Mouse (Mus musculus) forebrain, embryonic 14.5 days (tissue): ENCODE results near the gene Ereg. TPM values are rescaled to one million over a fixed set of nuclear protein-coding genes. Genes with fewer than 3 reads are reported as not detected.

Experiments used
- ATAC-seq: fragments of 200-750 bp; cut with Nextera tagmentation; 2 replicates; pipeline ENCODE4 v1.8.0; 2017; ENCODE audit warnings: mild to moderate bottlenecking, moderate library complexity
- DNase-seq: peaks from one replicate; pipeline ENCODE4 v3.0.0-alpha.2; 2015; ENCODE audit warnings: low spot score
- H3K27ac ChIP-seq: fragments of 300-500 bp; sonication (generic); 2 replicates; pipeline ENCODE4 v1.5.1; 2014; ENCODE audit warnings: low read depth, mild to moderate bottlenecking, control low read depth, low read length, moderate library complexity
- H3K27me3 ChIP-seq: fragments of 300-500 bp; sonication (generic); replicated peaks from 2 replicates; pipeline ENCODE4 v1.6.1; 2014; ENCODE audit warnings: low read length, control low read depth, mixed read lengths; ENCODE audit not compliant: control insufficient read depth, insufficient read depth
- H3K36me3 ChIP-seq: fragments of 300-500 bp; sonication (generic); 2 replicates; pipeline ENCODE4 v1.6.1; 2014; ENCODE audit warnings: low read length, control low read depth; ENCODE audit not compliant: control insufficient read depth, insufficient read depth
- H3K4me1 ChIP-seq: fragments of 300-500 bp; sonication (generic); 2 replicates; pipeline ENCODE4 v1.6.1; 2014; ENCODE audit warnings: antibody characterized with exemption, low read length, control low read depth; ENCODE audit not compliant: control insufficient read depth, insufficient read depth
- H3K4me2 ChIP-seq: fragments of 300-500 bp; sonication (generic); 2 replicates; pipeline ENCODE4 v1.6.1; 2014; ENCODE audit warnings: mild to moderate bottlenecking, control low read depth, low read length
- H3K4me3 ChIP-seq: fragments of 300-500 bp; sonication (generic); 2 replicates; pipeline ENCODE4 v1.5.1; 2014; ENCODE audit warnings: low read depth, low read length, control low read depth
- H3K9ac ChIP-seq: fragments of 300-500 bp; sonication (generic); 2 replicates; pipeline ENCODE4 v1.6.1; 2014; ENCODE audit warnings: mild to moderate bottlenecking, low read length, control low read depth, moderate library complexity
- H3K9me3 ChIP-seq: fragments of 300-500 bp; sonication (generic); replicated peaks from 2 replicates; pipeline ENCODE4 v1.6.1; 2016; ENCODE audit warnings: low read length, control low read depth, mixed read lengths; ENCODE audit not compliant: control insufficient read depth
- WGBS: fragments of 180-500 bp; shearing (Covaris S2); extraction: QIAGEN DNeasy Blood & Tissue Kit; methylation state at CpG from one replicate; pipeline ENCODE4 v1.1.7; 2014; 5-methylcytosine and 5-hydroxymethylcytosine counted together
- polyA plus RNA-seq: library from polyadenylated mRNA; unstranded; fragments of >200 nt; fragmentation: Nextera tagmentation; extraction: Ambion mirVana; gene quantifications from 2 replicates; pipeline ENCODE4 v1.2.1, GENCODE M21; 2014

Gene Ereg
- polyA plus RNA-seq, 1 experiment from 2014 or later = not detected

- H3K9me3 ChIP-seq = no peaks in the 10 kb centered on the region
- 83% methylated on average over 6 of the region's 6 CpGs for WGBS
- no peaks in the 10 kb centered on the region for H3K36me3 ChIP-seq
- no peaks in the 10 kb centered on the region for H3K4me1 ChIP-seq
- H3K4me2 ChIP-seq = no peak overlapping the region
- H3K9ac ChIP-seq = no peak overlapping the region
- ATAC-seq = no peak
- no peaks in the 10 kb centered on the region for H3K27me3 ChIP-seq
- no peak overlapping the region for H3K4me3 ChIP-seq
- no peak for DNase-seq
- no peak overlapping the region for H3K27ac ChIP-seq
Observed at GRCm38 (mm10) chr5:91047987-91048386, 26.4 kb upstream of the Ereg start.

DNA sequence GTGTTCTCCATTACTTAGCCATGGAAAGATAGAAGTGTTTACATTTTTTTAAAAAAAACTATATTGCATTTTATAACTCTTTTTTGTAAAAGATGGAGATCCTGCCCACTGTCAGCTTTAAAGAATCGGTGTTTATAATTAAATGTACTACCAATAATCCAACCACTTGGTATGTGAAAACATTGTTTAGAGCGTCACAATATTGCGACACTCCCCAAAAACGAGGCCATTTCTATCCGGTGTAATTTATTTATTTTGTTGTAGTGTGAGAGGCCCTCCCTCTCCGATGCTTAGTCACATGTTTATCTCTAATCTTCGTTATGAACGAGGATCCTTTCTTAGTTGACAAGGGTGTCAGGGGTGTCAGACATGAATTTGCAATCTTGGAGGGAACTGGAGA lies 26.0 kb upstream of the Ereg start:
- H3K9me3 ChIP-seq = no peaks in the 10 kb centered on the region
- H3K4me1 ChIP-seq = no peaks in the 10 kb centered on the region
- H3K36me3 ChIP-seq = no peaks in the 10 kb centered on the region
- ATAC-seq (no peak), DNase-seq (no peak)
- H3K9ac ChIP-seq = no peak overlapping the region
- 78% methylated on average over 8 of the region's 8 CpGs for WGBS
- H3K4me2 ChIP-seq = no peak overlapping the region
- no peaks in the 10 kb centered on the region for H3K27me3 ChIP-seq
- no peak overlapping the region for H3K27ac ChIP-seq
- no peak overlapping the region for H3K4me3 ChIP-seq

DNA sequence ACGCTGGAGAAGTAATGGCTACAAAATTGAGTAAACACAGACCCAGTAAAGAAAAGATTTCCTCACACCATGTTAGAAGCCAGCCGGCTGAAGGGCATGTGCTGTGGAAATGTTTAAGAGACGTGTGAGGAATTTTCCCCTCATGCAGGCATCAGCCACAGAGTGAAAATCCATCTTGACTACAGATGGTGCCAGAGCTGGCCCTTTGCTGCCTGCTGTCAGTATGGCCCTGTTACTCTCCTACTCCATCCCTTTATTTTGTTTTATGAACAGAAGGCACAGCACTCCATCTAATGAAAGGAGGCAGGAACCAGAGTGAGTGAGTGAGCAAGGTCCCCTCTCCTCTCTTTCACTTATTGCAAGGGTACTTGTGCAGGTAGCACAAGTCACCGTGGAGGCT lies 2.1 kb upstream of the Ereg start:
- H3K9me3 ChIP-seq = no peaks in the 10 kb centered on the region
- no peaks in the 10 kb centered on the region for H3K36me3 ChIP-seq
- H3K4me1 ChIP-seq = peaks cover 2% of the 10 kb centered on the region; the same call in 1 of the 2 replicates
- ATAC-seq (peak; percentile 32), DNase-seq (no peak)
- no peak overlapping the region for H3K4me2 ChIP-seq
- no peak overlapping the region for H3K9ac ChIP-seq
- H3K27ac ChIP-seq = no peak overlapping the region
- H3K4me3 ChIP-seq = no peak overlapping the region
- WGBS = 78% methylated on average over 4 of the region's 4 CpGs
- H3K27me3 ChIP-seq = peaks cover 11% of the 10 kb centered on the region

DNA sequence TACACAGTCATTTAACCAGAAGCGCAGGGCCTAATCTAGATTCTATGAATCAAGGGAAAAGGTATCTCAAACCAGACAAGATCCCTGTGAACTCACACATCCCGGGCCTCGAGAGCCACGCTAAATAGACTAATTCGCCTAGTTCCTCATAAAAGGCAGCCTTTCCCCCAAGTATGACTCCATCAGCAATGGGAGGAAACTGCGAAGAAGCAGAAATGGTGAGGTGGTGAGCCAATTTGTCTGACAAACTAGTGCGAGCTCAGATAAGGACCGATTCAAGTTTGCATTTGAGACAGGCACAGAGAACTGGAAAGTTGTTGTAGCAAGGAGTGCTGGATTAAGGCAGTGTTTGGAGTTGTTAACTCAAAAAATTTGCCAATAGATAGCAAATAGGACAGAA lies 796 bp upstream of the Ereg start:
- DNase-seq (no peak), ATAC-seq (no peak)
- Histone ChIP-seq H3K4me1 (peaks cover 2% of the 10 kb centered on the region; the same call in 1 of the 2 replicates), H3K27ac (no peak overlapping the region), H3K27me3 (peaks cover 11% of the 10 kb centered on the region), H3K4me3 (no peak overlapping the region), H3K9ac (no peak overlapping the region), H3K4me2 (no peak overlapping the region), H3K36me3 (no peaks in the 10 kb centered on the region), H3K9me3 (no peaks in the 10 kb centered on the region)
- 86% methylated on average over 8 of the region's 8 CpGs for WGBS

- WGBS = 42% methylated on average over 8 of the region's 8 CpGs
- Histone ChIP-seq H3K4me1 (peaks cover 2% of the 10 kb centered on the region; the same call in 1 of the 2 replicates), H3K9ac (0 out of 2 replicates have a peak overlapping the region, but pooled peaks have one; percentile 2), H3K4me3 (peak overlapping the region; percentile 25), H3K9me3 (no peaks in the 10 kb centered on the region), H3K27ac (no peak overlapping the region), H3K4me2 (peak overlapping the region; percentile 60), H3K36me3 (no peaks in the 10 kb centered on the region), H3K27me3 (peaks cover 11% of the 10 kb centered on the region)
- DNase-seq (no peak), ATAC-seq (no peak)
Observed at GRCm38 (mm10) chr5:91074026-91074425, 396 bp upstream of the Ereg start.

DNA sequence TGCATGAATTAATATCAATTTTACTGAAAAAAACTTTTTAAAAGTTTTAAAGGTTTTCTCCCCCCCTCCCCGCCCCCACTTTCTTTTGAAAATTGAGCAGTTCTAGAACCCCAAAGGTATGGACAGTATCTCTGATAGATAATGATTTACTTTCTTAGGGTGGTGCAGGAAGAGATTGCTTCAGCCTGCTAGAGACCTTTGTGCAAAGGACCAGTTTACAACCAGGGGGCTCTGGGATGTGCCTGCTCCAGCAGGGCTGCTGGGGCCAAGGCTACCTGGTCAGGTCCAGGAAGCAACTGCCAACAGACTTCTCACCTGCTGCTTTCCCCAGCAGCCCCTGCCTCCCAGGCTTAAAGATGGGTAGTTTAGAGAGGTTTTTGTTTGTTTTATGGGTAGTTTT lies 599 bp downstream of the Ereg start:
- Histone ChIP-seq H3K4me3 (no peak overlapping the region), H3K4me2 (peak overlapping the region; percentile 60; the same call in 1 of the 2 replicates), H3K36me3 (no peaks in the 10 kb centered on the region), H3K9me3 (no peaks in the 10 kb centered on the region), H3K4me1 (peaks cover 2% of the 10 kb centered on the region; the same call in 1 of the 2 replicates), H3K9ac (no peak overlapping the region), H3K27me3 (peaks cover 11% of the 10 kb centered on the region), H3K27ac (no peak overlapping the region)
- DNase-seq = no peak
- WGBS = 50% methylated on average over 1 of the region's 1 CpGs
- ATAC-seq = no peak

GRCm38 (mm10) chr5:91083016-91083415 lies 8.6 kb downstream of the Ereg start:
- no peak overlapping the region for H3K9ac ChIP-seq
- no peak overlapping the region for H3K4me3 ChIP-seq
- WGBS = 84% methylated on average over 5 of the region's 5 CpGs
- no peak overlapping the region for H3K27ac ChIP-seq
- no peaks in the 10 kb centered on the region for H3K27me3 ChIP-seq
- H3K9me3 ChIP-seq = no peaks in the 10 kb centered on the region
- ATAC-seq (no peak), DNase-seq (no peak)
- H3K4me2 ChIP-seq = no peak overlapping the region
- no peaks in the 10 kb centered on the region for H3K4me1 ChIP-seq
- no peaks in the 10 kb centered on the region for H3K36me3 ChIP-seq

DNA sequence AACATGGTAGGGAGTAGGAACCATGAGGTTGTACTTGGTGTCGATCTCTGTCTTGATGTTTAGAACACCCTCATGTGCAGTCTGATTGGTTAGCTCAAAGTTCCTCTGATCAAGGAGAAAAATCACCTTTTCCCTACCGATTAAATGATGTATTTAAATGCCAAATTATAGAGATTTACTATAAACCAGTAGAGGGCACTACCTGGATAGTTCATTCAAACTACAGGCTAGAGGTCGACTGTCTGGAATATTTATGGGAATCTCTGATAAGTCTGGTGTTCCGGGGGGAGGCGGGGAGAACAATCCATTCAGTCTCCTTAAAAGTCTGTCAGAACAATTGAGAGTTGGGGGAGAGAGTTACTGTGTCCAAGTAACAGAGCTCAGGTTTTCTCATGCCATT lies 10.9 kb downstream of the Ereg start:
- H3K27me3 ChIP-seq = no peaks in the 10 kb centered on the region
- no peak overlapping the region for H3K4me3 ChIP-seq
- no peak overlapping the region for H3K4me2 ChIP-seq
- no peak for ATAC-seq
- no peak overlapping the region for H3K27ac ChIP-seq
- H3K4me1 ChIP-seq = no peaks in the 10 kb centered on the region
- H3K9ac ChIP-seq = no peak overlapping the region
- H3K36me3 ChIP-seq = no peaks in the 10 kb centered on the region
- no peaks in the 10 kb centered on the region for H3K9me3 ChIP-seq
- no peak for DNase-seq
- WGBS = 84% methylated on average over 5 of the region's 5 CpGs

- 91% methylated on average over 3 of the region's 3 CpGs for WGBS
- DNase-seq (no peak), ATAC-seq (no peak)
- no peak overlapping the region for H3K4me2 ChIP-seq
- no peak overlapping the region for H3K27ac ChIP-seq
- H3K36me3 ChIP-seq = no peaks in the 10 kb centered on the region
- H3K27me3 ChIP-seq = no peaks in the 10 kb centered on the region
- H3K4me1 ChIP-seq = no peaks in the 10 kb centered on the region
- no peaks in the 10 kb centered on the region for H3K9me3 ChIP-seq
- H3K9ac ChIP-seq = no peak overlapping the region
- H3K4me3 ChIP-seq = no peak overlapping the region
Observed at GRCm38 (mm10) chr5:91090301-91090700, 15.9 kb downstream of the Ereg start.
